Mouse (Mus musculus) c-Kit-positive CD71-negative TER-119-negative erythroid progenitor cells, embryonic 14.5 days (primary cell): Measurements from ENCODE around the gene Pms1.
"Not testable (repeated sequence)": the region's sequence is repeated elsewhere in the genome, so short reads cannot be mapped to it uniquely, and the experiment has no call there.

Experiments
- DNase-seq: peaks from one replicate; pipeline ENCODE4 v3.0.0-alpha.2; 2013; ENCODE audit warnings: low read depth

Gene Pms1

DNA sequence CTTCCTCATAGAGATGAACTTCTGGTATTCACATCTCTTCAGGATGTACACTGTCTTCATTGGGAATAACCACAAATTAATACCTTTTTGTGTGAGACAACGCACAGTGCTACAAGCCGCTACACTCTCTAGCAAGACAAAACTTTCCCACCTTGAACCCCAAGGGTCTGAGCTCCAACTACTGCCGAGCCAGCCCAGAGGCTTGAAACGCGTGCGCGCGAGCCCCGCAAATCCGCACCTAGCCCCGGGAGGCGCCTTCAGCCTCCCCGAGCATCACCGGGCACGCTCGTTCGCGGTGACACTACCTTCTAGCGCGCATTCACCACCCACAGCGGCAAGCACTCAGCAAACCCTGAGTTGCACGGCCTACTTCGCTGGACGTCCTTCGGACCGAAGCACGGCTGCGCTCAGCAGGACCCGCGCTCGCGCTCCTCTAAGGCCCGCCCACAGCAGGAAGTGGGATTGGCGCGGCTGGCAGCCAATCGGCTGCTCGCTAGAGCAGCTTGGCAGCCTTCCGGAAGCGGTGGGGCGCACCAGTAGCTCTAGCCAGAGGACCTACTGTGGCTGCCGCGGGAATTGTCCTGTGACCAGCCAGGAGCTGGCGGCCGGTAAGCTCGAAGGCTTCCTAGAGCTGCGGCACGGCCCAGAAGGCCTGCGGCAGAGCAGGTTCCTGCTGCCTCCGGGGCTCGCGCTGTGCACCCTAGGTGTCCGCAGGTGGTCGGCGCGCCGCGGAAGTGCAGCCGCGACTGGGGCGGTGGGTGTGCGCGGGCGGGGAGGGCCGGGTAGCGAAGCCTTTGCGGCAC is at the start of gene Pms1, which contains the start of the genes Ormdl1 and Gm28778:
Pms1 (minus strand) TSS at position 438 of the 803 bp plus-strand sequence.
Ormdl1 (plus strand) TSS at position 515 of the 803 bp plus-strand sequence.
Gm28778 (plus strand) TSS at position 531 of the 803 bp plus-strand sequence.
- peak; percentile 75 for DNase-seq

DNA sequence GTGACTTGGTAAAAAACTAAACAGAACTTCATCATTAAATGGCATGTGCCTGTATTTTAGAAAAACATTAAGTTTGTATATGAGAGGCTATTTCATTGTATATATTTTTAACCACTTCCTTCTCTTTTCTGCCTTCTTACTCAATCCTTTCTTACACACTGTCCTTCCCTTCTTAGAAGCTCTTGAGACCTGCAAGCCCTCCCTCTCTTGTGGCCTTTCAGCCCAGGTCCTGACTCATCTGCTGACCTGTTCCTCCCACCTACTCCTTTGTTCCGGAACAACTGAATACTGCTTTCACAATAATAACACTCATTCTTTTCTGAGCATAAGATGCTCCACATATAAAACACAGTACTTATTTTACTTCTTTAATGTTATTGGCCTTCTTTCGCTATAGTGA is 44.3 kb upstream of the Pms1 start:
- no peak for DNase-seq

DNA sequence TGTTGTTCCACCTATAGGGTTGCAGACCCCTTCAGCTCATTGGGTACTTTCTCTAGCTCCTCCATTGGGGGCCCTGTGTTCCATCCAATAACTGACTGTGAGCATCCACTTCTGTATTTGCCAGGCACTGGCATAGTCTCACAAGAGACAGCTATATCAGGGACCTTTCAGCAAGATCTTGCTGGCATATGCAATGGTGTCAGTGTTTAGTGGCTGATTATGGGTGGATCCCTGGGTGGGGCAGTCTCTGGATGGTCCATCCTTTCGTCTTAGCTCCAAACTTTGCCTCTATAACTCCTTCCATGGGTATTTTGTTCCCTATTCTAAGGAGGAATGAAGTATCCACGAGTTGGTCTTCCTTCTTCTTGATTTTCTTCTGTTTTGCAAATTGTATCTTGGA is 40.6 kb upstream of the Pms1 start:
- DNase-seq = not testable (repeated sequence)

DNA sequence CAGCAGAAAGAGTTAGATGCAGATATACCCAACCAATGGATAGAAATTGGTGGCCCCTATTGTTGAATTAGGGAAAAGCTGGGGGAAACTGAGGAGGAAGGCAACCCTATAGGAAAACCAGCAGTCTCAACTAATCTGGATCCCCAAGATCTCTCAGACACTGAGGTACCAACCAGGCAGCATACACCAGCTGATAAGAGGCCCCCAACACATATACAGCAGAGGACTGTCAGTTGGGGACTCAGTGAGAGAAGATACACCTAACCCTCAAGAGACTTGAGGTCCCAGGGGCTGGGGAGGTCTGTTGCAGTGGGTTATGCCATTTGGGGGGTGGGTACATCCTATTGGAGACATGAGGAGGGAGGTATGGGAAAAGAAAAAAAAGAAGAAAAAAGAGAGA is 38.6 kb upstream of the Pms1 start:
- DNase-seq = no peak

DNA sequence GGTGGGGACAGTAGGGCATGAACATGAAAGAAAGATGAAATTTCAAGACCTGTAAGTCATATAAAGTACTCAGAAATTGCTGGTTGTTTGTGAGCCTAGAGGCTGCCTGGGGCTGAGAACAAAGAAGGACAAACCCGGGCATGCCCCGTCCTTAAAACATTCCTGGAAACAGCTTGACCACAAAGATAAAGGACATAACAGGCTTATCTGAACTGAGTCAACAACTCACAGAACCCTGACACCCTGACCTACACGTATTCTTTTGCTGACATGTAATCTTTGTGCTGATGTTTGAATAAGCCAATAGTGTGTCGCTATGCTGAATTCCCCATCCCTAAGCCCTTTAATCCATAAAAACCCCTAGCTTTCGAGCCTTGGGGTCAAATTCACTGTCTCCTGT is 36.7 kb upstream of the Pms1 start:
- DNase-seq = not testable (repeated sequence)

DNA sequence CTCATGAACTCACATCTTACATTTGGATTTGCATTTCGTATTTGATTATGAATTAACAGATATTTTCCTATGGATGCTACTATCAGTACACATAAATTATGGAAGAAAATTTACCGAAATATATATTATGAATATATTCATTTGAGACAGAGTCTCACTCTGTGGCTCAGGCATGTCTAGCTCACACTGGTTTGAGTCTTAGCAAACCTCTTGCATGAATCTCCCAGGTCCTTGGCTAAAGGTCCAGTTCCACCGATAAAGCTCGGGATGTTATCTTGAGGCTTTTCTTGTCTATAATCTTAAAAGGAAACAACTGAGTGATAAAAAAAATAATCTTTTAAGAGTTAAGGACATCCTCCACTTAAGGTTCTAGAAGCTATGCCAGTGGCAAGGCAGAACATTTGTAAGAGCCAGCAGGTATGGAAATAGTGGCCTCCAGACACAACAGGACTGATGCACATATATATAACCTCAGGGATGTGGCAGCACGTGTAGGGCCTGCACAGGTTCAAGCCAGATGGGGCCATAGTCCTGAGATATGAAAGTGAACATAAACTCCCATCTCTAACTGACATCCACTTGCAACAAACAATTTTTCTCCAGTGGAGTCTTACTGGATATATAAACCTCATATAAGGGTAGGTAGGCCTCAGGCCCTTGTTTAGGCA is 28.1 kb upstream of the Pms1 start:
- DNase-seq = no peak

DNA sequence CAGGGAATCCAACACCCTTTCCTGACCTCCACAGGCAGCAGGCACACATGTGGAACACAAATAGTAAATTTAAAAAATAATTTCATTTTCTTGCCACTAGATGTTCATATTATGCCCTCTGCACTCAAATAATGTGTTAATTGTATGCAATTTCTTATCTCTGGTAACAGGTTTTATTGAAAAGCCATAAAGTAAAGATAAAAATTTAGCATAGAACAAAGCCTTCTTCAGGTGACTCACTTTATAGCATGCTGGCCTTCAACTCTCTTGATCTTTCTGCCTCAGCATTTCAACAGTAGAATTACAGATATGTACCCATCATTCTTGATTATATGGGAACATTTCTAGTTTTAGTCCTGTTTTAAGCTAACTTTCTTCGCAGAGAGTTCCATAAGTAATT is 27.5 kb upstream of the Pms1 start:
- no peak for DNase-seq

DNA sequence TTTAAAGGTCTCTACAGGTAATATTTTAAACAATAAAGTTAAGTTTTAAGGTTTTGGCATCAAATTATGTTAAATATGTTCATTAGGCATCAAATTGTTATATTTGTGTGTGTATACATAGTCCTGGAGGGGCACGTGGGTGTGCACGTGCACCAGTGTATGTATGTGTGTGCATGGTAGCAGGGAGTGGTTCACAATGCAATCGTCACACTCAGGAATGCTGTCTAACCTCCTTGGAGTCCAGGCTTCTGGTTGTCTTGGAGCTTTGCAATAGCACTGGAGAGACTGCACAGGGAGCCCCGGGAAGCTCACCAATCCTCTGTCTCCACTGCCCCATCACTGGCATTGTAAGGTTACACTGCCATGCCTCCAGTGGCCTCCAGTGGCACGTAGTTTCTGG is 26.4 kb upstream of the Pms1 start:
- DNase-seq = no peak

DNA sequence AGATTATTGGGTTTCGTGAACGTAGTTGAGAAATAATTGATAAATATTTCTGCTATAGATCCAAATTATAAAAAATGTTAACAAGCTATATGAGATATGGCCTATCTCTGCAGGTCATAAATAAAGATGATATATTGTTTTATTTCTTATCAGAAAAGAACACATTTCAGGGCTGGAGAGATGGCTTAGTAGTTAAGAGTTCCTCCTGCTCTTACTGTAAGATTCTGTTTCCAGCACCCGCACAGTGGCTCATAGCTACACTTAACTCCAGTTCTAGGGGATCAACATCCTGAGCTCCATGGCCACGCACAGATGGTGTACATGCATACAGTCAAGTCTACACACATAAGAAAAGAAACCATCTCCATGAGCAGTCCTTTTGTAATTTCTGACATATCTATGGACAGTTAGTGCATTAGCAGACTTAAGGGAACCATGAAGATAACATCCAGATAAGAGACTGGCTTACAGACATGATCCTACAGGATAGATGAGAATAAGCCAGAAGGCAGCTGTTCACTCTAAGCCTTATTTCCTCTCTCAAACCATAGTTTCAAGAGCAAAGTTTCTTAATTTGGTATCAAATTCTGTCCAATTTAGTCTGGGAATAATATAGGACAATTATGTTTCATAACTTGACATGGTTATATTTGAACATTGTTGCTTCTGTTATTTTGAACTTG is 25.0 kb upstream of the Pms1 start:
- no peak for DNase-seq

DNA sequence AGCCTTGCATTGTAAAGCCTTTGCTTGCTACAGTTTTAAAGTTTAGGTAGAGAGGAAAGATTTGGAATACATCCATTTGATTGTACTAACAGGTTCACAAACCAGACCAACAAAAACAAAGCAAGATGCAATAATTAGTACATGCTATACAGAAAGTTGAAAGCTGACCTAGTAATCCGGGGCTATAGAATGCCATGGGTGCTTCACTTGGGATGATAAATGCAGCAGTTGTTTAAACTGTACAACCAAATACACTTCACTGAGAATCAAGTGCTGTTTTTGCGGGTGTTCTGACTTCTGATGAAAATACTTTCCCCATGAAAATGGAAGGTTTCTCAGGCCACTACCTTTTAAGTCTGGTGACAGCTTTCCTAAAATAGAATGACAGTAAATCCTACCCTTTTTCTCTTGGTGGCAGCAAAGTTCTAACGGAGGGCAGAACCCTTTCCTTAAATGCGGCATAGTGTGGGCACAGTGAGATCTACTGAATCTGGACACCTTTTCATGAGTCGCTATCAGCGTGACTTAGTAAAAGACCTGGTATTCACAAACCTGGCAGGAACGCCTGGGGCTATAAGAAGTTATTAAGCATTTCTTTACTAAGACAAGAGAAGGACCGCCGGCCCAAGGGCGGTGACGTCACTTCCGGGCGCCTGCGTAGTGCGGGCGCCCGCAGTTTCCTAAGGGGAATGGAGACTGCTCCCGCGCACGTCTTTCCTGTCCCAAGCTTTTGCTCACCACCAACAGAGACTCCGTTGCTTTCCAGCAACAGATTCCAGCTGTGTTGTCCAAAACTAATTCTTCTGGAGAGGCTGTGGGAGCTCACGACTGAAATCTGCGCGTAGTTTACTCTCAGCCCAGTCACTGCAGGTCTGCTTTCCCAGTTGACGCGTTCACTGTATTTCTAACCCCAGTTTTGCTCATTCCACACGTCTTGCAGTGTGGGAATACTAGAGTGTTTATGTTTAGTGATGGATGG is 16.5 kb upstream of the Pms1 start, which contains the start of gene Osgepl1:
Osgepl1 (plus strand) TSS at position 636 of the 979 bp plus-strand sequence.
- peak; percentile 62 for DNase-seq

DNA sequence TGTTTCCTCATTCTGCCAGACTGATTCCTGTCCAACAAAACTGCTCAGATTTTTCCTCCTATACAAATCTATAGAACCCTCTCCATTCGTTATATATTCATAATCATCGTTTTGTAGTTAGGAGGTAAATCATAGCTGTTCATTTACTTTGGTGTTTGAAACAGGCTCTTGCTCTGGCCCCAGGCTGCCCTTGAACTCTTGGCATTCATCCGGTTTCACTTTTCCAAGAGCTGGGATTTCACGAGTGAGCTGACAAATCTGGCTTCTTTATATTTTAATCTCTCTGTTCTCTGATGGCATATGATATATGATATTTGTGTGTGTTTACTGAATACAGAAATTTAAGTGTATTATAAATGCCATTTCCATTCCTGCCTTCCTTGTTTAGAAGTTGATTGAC is 3.7 kb upstream of the Pms1 start:
- no peak for DNase-seq

DNA sequence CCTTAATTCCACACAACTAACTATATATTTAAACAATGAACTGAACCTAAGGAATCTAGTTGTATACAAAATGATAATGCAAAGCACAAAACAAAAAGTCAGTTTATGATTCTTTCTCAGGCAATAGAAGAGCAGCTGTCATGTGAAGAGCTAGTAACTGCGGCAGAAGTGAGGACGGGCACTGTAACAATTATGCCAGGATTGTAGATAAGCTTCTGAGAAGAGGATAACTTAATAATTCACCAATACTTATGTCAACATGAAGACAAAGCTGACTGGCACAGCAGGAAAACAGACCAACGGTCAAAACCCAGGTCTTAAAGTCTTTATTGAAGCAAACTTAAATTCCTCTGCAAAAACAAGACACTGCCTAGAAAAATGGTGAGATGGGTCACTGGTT is 5.6 kb downstream of the Pms1 start:
- DNase-seq = no peak

DNA sequence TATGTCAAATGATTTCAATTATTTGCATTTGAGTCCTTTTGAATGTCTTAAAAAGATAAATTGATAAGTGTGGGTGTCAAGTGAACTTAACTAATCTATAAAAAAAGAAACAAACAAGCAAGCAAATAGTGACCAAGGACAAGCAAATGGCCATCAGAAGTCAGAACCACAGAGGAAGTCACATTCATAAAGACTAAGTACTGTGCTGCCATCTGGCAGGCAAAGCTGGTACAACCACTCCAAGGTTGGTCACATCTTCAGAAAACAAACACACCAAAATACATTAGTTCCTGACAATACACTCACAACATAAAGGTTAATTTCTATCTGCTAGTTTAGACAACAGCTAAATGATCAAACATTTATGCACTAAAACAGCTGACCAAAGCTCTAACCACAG is 24.2 kb downstream of the Pms1 start:
- no peak for DNase-seq

DNA sequence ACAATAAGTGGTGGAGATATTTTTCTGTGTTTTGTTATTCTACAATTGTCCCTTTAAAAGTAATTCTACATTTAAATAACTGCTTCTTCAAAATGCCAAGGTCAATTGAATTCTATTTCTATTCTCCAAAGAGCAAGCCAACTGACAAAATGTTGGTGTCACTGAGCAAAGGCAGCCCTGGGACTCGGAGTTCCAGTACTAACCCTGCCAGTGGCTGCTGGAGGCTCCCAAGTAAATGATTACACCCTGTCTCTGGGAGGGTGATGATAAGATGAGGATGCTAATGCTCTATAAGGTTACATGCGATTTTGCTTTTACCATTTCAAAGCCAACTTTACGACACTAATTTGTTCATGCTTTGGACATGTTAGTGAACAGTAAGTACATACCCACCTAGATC is 26.9 kb downstream of the Pms1 start:
- DNase-seq = no peak

DNA sequence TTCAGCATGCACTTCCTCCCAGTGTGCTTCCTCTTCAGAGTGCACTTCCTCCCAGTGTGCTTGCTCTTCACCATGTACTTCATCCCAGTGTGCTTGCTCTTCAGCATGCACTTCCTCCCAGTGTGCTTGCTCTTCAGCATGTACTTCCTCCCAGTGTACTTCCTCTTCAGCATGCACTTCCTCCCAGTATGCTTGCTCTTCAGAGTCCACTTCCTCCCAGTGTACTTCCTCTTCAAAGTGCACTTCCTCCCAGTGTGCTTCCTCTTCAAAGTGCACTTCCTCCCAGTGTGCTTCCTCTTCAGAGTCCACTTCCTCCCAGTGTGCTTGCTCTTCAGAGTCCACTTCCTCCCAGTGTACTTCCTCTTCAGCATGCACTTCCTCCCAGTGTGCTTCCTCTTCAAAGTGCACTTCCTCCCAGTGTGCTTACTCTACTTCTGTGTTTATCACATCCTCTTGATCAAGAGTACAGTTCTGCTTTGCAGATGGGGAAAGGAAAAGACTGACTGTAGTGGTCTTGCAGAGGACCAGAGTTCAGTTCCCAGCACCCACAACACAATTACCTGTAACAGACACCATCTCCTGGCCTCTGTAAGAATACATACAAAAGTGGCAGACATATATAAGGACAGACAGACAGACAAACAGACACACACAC is 31.7 kb downstream of the Pms1 start:
- not testable (repeated sequence) for DNase-seq

DNA sequence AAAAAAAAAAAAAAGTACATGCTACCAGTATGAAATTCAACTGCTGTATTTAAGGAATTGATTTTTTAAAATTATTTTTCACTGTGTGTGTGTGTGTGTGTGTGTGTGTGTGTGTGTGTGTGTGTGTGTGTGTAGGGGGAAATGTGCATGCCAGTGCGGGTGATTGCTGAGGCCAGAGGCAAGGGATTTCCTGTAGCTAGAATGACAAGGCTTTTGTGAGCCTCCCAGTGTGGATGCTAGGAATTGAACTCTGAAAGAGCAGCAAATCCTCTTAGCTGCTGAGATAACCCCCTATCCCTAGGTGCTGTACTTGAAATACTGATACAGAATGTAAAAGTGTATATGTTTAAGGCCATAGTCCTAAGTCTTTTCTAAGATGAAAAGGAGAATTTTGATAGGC is 70.8 kb downstream of the Pms1 start:
- DNase-seq = no peak

DNA sequence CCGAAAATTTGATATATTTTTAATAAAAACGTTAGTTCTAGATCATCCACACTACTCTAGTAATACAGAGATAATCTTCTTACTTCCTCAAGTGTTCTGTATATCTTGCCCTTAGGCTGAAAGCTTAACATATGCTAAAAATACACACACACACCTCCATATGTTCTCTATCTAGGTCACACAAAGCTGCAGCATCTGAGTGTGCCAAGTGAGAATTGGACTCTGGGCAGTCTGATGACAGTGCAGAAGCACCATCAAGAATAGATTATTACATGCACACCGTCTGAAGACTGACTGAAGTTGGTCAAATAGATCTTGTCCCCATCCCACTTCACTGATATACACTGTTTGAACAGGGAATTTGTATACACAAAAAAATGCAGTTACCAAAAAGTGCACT is 71.2 kb downstream of the Pms1 start:
- no peak for DNase-seq

DNA sequence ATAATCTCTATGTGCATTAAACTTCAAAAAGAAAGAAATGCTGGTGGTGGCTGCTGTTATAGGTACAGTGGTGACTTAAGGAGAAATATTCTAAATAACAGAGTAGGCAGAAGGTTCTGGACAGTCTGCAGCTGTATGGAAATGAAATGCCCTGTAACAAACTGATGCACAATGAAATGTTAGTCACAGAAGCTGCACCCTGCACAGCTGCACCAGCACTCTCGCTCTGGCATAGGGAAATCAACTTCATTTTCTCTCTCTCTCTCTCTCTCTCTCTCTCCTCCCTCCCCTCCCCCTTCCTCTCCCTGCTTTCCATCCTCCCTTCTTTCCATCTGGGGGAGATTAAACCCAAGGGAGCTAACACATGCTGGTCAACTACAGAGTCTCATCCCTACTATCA is 72.0 kb downstream of the Pms1 start:
- no peak for DNase-seq

DNA sequence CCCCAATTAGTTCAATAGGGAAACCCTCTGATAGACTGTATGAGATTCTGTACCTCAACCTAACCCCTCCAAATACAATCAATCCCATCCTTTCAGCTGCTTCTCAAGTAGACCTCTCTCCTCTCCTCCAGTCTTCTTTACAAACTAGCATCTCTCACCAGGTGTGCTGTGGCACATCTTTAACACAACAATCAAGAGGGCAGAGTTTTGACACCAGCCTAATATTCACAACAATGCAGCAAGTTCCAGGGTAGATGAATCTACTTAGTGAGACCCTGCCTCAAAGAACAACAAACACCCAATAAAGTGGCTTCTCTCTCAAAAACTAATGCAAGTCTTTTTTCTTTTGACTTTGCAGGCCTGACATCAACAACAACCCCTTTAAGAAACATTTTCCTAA is 86.7 kb downstream of the Pms1 start:
- DNase-seq = no peak

DNA sequence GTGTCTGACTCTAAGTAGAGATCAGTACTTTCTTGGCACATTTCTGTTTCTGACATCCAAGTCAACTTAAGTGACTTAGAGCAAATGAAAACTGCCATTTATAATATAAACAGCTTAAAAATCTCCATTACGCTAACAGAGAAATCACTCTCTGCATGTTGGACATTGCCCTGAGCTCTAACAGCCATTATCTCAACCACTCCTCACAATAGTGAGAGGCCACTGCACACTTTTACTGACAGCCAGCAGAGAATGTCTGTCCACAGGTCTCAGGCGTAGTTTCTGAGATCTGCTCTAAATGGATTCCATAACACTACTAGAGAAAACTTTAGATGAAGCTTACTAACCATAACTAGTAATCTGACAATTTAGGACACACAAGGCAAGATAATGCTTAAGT is 92.9 kb downstream of the Pms1 start:
- DNase-seq = no peak

DNA sequence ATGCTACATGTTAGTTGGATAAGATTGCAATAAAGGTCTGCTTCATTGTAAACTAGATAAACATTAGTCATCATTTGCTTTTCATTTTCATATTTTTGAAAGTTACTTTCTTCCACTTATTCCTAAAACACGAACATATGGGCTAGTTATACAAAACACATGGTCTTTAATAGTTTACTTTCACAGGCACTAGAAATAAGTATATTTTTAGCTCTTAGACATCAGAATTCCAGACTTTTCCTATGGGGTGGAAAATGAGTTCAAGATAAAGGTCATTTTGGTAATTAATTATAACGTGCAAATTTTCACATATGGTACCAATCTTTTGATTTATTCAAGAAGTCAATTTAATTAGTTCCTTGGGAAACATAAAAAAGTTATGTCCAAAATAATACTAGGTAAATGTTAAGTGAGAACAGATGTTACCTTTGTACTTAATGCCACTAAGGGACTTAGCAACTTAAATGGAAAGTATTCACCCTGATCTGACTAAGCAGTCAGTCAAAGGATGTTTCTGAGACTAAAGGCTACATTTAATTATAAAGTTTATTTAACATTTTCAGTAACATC is 95.1 kb downstream of the Pms1 start:
- no peak for DNase-seq
